Mouse (Mus musculus): ENCODE measurements around the gene Lao1. TPM values are rescaled to one million over a fixed set of nuclear protein-coding genes. Genes with fewer than 3 reads are reported as not detected.
"Not testable (repeated sequence)": the region's sequence is repeated elsewhere in the genome, so short reads cannot be mapped to it uniquely, and the experiment has no call there.

Lao1 gene
- not detected in 2 replicates for polyA plus RNA-seq (2014; fragmentation: Nextera tagmentation; extraction: Ambion mirVana)

DNA sequence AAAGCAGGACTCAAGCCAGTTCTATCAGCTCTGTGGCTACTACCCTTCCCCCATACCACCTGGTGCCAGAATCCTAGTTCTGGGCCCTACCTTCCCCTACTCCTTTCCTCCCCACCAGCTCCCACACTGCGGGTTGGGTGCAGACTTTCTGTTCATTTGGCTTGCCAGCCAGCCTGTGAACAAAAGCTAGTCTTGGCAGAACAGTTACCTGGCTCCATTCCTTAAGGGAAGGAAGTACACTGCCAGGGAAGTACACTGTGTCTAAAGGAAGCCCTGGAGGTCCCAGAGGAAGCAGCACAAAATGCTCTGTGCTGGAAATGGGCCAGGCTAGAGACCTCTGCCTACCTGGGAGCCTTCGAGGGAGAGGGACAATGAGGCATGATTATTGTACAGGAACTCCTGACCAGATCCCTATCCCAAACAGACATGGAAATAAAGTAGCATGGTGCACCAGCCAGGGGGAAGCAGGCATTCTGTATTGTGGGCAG is at the start of gene Lao1:
Gene Lao1, plus strand, starts transcription at position 438 of the 488 bp plus-strand sequence.
- H3K4me2 ChIP-seq: no peak within 1 kb of the TSS
- no peak within 1 kb of the TSS for H3K4me3 ChIP-seq (ENCODE audit: low read depth, low read length)
- H3K9ac ChIP-seq (ENCODE audit: low read length): no peak within 1 kb of the TSS
- 95% methylated on average over 2 of the region's 2 CpGs for WGBS
- DNase-seq (ENCODE audit: low spot score, missing footprints) (no peak), ATAC-seq (ENCODE audit: low FRiP score) (no peak)
- no peak within 1 kb of the TSS for H3K27ac ChIP-seq (ENCODE audit: low read depth, low read length)
- H3K27me3 ChIP-seq (ENCODE audit: control insufficient read depth, insufficient read depth, low read length): no peaks in the 10 kb centered on the region
- H3K36me3 ChIP-seq (ENCODE audit: control insufficient read depth, insufficient read depth, low read length): no peaks in the 10 kb centered on the region
- H3K4me1 ChIP-seq (ENCODE audit: control insufficient read depth, insufficient read depth, low read length): no peaks in the 10 kb centered on the region
- no peaks in the 10 kb centered on the region for H3K9me3 ChIP-seq (ENCODE audit: control insufficient read depth, low read length)

DNA sequence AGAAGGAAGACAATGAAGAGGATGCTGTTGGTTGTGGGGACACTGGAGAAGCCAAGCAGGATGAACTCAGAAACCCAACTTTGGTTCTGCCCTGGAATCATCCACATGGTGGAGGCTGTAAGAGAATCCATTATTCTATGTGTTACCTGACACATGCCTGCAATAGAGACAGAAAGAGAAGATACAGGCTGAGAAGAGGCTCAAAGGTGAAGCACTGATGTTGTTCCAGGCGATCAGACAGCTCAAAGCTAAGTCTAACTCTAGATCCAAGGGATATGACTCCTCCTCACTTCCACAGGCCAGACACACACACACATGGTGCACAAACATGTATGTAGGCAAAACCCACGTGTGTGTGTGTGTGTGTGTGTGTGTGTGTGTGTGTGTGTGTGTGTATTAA is 44.0 kb upstream of the Lao1 start, which contains the start of gene Olfr1329:
Gene Olfr1329, minus strand, starts transcription at position 101 of the 400 bp plus-strand sequence.
- H3K4me2 ChIP-seq; H3K36me3 ChIP-seq (ENCODE audit: control insufficient read depth, insufficient read depth, low read length); DNase-seq (ENCODE audit: low spot score, missing footprints); ATAC-seq (ENCODE audit: low FRiP score); H3K9me3 ChIP-seq (ENCODE audit: control insufficient read depth, low read length); H3K9ac ChIP-seq (ENCODE audit: low read length); H3K4me1 ChIP-seq (ENCODE audit: control insufficient read depth, insufficient read depth, low read length); H3K27me3 ChIP-seq (ENCODE audit: control insufficient read depth, insufficient read depth, low read length); H3K27ac ChIP-seq (ENCODE audit: low read depth, low read length); H3K4me3 ChIP-seq (ENCODE audit: low read depth, low read length): not testable (repeated sequence)
- 63% methylated on average over 2 of the region's 2 CpGs for WGBS

DNA sequence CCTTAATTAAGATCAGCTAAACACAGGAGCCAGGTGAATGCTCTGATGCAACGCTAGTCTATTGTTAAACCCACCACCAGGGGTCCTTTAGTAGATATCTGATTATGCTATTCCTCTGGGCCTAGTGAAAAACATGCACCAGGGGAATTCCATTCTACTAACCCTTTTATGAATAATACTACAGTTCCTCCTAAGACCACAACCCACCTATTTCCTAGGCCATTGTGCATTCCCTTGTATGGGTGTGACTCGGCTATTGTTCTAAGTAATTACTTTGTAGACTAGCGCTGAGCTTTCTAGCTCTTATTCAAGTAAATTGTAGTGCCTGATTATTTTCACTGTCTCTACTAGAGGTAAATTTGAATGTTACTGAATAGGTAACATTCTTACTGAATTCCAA is 30.1 kb upstream of the Lao1 start:
- H3K27me3 ChIP-seq (ENCODE audit: control insufficient read depth, insufficient read depth, low read length); H3K9ac ChIP-seq (ENCODE audit: low read length); H3K27ac ChIP-seq (ENCODE audit: low read depth, low read length); ATAC-seq (ENCODE audit: low FRiP score); DNase-seq (ENCODE audit: low spot score, missing footprints); H3K4me3 ChIP-seq (ENCODE audit: low read depth, low read length); H3K9me3 ChIP-seq (ENCODE audit: control insufficient read depth, low read length); H3K4me2 ChIP-seq; H3K4me1 ChIP-seq (ENCODE audit: control insufficient read depth, insufficient read depth, low read length); H3K36me3 ChIP-seq (ENCODE audit: control insufficient read depth, insufficient read depth, low read length): not testable (repeated sequence)
- 72% methylated on average over 3 of the region's 3 CpGs for WGBS

DNA sequence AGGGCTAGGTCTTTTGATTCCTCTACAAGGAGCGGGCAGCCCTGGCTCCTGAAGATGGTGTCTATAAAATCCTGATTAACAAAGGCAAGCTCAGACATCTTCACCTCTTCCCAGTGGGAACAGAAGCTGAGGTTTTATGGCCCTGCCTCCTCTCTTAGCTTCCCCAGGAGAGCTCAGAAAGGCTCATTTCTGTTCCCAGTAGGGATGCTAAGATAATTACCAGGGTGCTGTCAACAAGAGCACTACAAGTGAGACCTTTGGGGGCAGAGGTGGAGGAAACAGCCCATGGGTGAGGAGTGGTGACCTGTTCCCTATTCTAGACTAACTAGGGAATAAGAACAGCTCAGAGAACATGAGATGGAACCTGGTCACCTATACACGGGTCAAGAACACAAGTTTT is 22.9 kb upstream of the Lao1 start, which contains the start of gene Olfr1328:
Gene Olfr1328, minus strand, starts transcription at position 101 of the 400 bp plus-strand sequence.
- Histone ChIP-seq H3K27ac (ENCODE audit: low read depth, low read length) (no peak within 1 kb of the TSS), H3K36me3 (ENCODE audit: control insufficient read depth, insufficient read depth, low read length) (no peaks in the 10 kb centered on the region), H3K4me3 (ENCODE audit: low read depth, low read length) (no peak within 1 kb of the TSS), H3K9me3 (ENCODE audit: control insufficient read depth, low read length) (no peaks in the 10 kb centered on the region), H3K27me3 (ENCODE audit: control insufficient read depth, insufficient read depth, low read length) (no peaks in the 10 kb centered on the region), H3K4me2 (no peak within 1 kb of the TSS), H3K9ac (ENCODE audit: low read length) (no peak within 1 kb of the TSS), H3K4me1 (ENCODE audit: control insufficient read depth, insufficient read depth, low read length) (no peaks in the 10 kb centered on the region)
- 77% methylated on average over 2 of the region's 2 CpGs for WGBS
- DNase-seq (ENCODE audit: low spot score, missing footprints) (no peak), ATAC-seq (ENCODE audit: low FRiP score) (no peak)

DNA sequence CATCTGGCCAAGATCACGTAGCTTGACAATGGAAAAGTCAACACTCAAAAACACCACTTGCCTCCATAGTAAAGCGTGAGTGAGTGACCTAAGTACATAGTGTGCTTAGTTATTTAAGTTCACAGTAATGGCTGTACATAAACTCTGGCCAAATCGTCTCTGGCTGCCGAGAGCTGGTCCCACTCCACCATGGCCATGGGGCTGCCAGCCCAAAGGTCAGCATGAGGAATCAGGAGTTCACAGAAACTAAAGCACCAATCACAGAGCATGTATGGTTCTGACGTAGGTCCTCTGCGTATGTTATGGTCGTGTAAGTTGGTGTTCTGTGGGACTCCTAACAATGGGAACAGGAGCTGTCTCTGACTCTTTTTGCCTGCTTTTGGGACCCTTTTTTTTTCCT is 2.6 kb upstream of the Lao1 start:
- Histone ChIP-seq H3K4me2 (no peak overlapping the region), H3K9me3 (ENCODE audit: control insufficient read depth, low read length) (no peaks in the 10 kb centered on the region), H3K9ac (ENCODE audit: low read length) (no peak overlapping the region), H3K27me3 (ENCODE audit: control insufficient read depth, insufficient read depth, low read length) (no peaks in the 10 kb centered on the region), H3K36me3 (ENCODE audit: control insufficient read depth, insufficient read depth, low read length) (no peaks in the 10 kb centered on the region), H3K4me1 (ENCODE audit: control insufficient read depth, insufficient read depth, low read length) (no peaks in the 10 kb centered on the region), H3K27ac (ENCODE audit: low read depth, low read length) (no peak overlapping the region), H3K4me3 (ENCODE audit: low read depth, low read length) (no peak overlapping the region)
- WGBS: 90% methylated on average over 7 of the region's 7 CpGs
- no peak for ATAC-seq (ENCODE audit: low FRiP score)
- no peak for DNase-seq (ENCODE audit: low spot score, missing footprints)

DNA sequence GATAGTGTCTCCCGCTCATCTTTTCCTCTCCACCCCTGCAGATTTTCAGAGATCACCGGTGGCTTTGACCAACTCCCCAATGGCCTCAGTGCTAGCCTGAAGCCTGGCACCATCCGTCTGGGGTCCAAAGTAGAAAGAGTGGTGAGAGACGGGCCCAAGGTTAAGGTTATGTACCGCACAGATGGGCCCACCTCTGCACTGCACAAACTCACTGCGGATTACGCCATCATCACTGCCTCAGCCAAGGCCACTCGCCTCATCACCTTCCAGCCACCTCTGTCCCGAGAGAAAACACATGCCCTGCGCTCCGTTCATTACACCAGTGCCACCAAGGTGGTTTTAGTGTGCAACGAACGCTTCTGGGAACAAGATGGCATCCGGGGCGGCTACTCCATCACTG is 6.3 kb downstream of the Lao1 start:
- 90% methylated on average over 15 of the region's 15 CpGs for WGBS
- no peak for DNase-seq (ENCODE audit: low spot score, missing footprints)
- H3K27ac ChIP-seq (ENCODE audit: low read depth, low read length): no peak overlapping the region

DNA sequence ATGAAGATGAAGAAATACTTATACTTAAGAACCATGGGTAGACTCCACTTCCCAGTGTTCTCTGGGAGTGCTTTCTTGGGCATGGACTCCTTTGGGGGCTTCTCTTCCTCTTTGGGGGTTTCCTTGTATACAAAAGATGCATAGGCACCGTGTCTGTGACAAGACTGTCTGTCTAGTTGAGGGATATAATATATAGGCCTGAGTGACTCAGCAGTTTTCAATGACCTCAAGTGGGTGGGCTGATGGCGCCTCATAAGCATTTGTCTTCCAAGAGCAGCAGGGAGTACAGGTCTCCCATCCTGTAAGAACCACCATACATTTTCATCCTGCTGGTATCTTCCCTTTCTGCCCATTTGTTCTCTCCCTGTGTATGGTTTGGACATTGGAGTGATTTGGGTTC is 11.9 kb downstream of the Lao1 start:
- 82% methylated on average over 2 of the region's 2 CpGs for WGBS
- H3K36me3 ChIP-seq (ENCODE audit: control insufficient read depth, insufficient read depth, low read length): no peaks in the 10 kb centered on the region
- ATAC-seq (ENCODE audit: low FRiP score) (no peak), DNase-seq (ENCODE audit: low spot score, missing footprints) (no peak)
- no peak overlapping the region for H3K27ac ChIP-seq (ENCODE audit: low read depth, low read length)
- H3K4me3 ChIP-seq (ENCODE audit: low read depth, low read length): no peak overlapping the region
- no peaks in the 10 kb centered on the region for H3K27me3 ChIP-seq (ENCODE audit: control insufficient read depth, insufficient read depth, low read length)
- no peaks in the 10 kb centered on the region for H3K4me1 ChIP-seq (ENCODE audit: control insufficient read depth, insufficient read depth, low read length)
- no peak overlapping the region for H3K9ac ChIP-seq (ENCODE audit: low read length)
- no peak overlapping the region for H3K4me2 ChIP-seq
- H3K9me3 ChIP-seq (ENCODE audit: control insufficient read depth, low read length): no peaks in the 10 kb centered on the region

More for the DNA sequence above, 6.3 kb downstream of the Lao1 start:
- H3K4me3 ChIP-seq (ENCODE audit: low read depth, low read length): no peak overlapping the region
- ATAC-seq (ENCODE audit: low FRiP score): no peak
- H3K27me3 ChIP-seq (ENCODE audit: control insufficient read depth, insufficient read depth, low read length): no peaks in the 10 kb centered on the region
- no peak overlapping the region for H3K9ac ChIP-seq (ENCODE audit: low read length)
- H3K9me3 ChIP-seq (ENCODE audit: control insufficient read depth, low read length): no peaks in the 10 kb centered on the region
- H3K36me3 ChIP-seq (ENCODE audit: control insufficient read depth, insufficient read depth, low read length): no peaks in the 10 kb centered on the region
- no peaks in the 10 kb centered on the region for H3K4me1 ChIP-seq (ENCODE audit: control insufficient read depth, insufficient read depth, low read length)
- H3K4me2 ChIP-seq: no peak overlapping the region

DNA sequence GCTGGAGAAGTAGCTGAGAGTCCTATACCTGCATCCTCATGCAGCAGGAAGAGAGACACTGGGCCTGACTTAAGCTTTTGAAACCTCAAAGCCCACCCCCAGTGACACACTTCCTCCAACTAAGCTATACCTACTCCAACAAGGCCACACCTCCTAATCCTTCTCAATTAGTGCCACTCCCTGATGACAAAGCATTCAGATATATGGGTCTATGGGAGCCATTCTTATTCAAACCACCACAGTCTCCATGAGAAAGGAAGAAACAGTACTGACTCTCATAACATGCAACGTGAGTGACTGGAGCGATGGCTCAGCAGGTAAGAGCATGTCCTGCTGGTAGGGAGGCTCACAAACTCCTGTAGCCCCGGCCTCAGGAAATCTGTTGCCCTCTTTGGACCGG is 23.9 kb downstream of the Lao1 start:
- H3K9me3 ChIP-seq (ENCODE audit: control insufficient read depth, low read length): no peaks in the 10 kb centered on the region
- WGBS: 94% methylated on average over 4 of the region's 4 CpGs
- DNase-seq (ENCODE audit: low spot score, missing footprints) (no peak), ATAC-seq (ENCODE audit: low FRiP score) (no peak)
- H3K27ac ChIP-seq (ENCODE audit: low read depth, low read length): no peak overlapping the region
- H3K4me3 ChIP-seq (ENCODE audit: low read depth, low read length): no peak overlapping the region
- H3K9ac ChIP-seq (ENCODE audit: low read length): no peak overlapping the region
- no peaks in the 10 kb centered on the region for H3K4me1 ChIP-seq (ENCODE audit: control insufficient read depth, insufficient read depth, low read length)
- no peaks in the 10 kb centered on the region for H3K36me3 ChIP-seq (ENCODE audit: control insufficient read depth, insufficient read depth, low read length)
- H3K4me2 ChIP-seq: no peak overlapping the region
- no peaks in the 10 kb centered on the region for H3K27me3 ChIP-seq (ENCODE audit: control insufficient read depth, insufficient read depth, low read length)

DNA sequence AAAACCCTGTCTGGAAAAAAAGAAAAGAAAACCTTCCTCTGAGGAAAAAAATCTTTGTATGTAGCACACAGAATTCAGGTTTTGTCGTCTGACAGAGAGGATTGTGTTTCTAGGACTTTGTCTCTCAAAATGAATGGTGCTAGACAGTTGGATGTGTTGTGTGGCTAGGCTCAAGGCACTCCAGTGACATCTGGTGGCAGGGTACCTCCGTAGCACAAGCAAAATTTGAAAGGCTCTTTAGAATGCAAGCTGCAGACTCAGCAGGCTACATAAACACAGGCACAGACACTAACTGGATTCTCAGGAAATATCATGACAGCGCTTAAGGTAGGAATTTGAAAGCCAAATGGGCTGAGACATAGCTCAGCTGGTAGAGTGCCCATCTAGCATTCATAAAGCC is 27.2 kb downstream of the Lao1 start:
- DNase-seq (ENCODE audit: low spot score, missing footprints) (no peak), ATAC-seq (ENCODE audit: low FRiP score) (no peak)
- H3K36me3 ChIP-seq (ENCODE audit: control insufficient read depth, insufficient read depth, low read length): no peaks in the 10 kb centered on the region
- WGBS: 6% methylated on average over 3 of the region's 3 CpGs
- H3K4me1 ChIP-seq (ENCODE audit: control insufficient read depth, insufficient read depth, low read length): no peaks in the 10 kb centered on the region
- no peak overlapping the region for H3K9ac ChIP-seq (ENCODE audit: low read length)
- no peaks in the 10 kb centered on the region for H3K9me3 ChIP-seq (ENCODE audit: control insufficient read depth, low read length)
- H3K27ac ChIP-seq (ENCODE audit: low read depth, low read length): no peak overlapping the region
- no peak overlapping the region for H3K4me3 ChIP-seq (ENCODE audit: low read depth, low read length)
- H3K4me2 ChIP-seq: no peak overlapping the region
- no peaks in the 10 kb centered on the region for H3K27me3 ChIP-seq (ENCODE audit: control insufficient read depth, insufficient read depth, low read length)

All from midbrain, embryonic 11.5 days (tissue).